Mouse (Mus musculus) stomach, postnatal 0 days (tissue): ENCODE measurements around the gene Cblb.

Source experiments
- CTCF ChIP-seq: IDR thresholded peaks from 2 replicates; pipeline ENCODE4 v1.5.1; 2016; ENCODE audit warnings: antibody characterized with exemption, low read depth, mild to moderate bottlenecking, moderate library complexity
- EP300 ChIP-seq: optimal IDR thresholded peaks from 2 replicates; pipeline ENCODE3; 2016; ENCODE audit warnings: antibody characterized with exemption

- no peak for TF ChIP-seq CTCF
- no peak for TF ChIP-seq EP300
Observed at GRCm38 (mm10) chr16:52013812-52014211, 17.2 kb upstream of the Cblb start.
